Mouse (Mus musculus): Measurements from ENCODE around the gene Gm10134.

The Gm10134 gene

DNA sequence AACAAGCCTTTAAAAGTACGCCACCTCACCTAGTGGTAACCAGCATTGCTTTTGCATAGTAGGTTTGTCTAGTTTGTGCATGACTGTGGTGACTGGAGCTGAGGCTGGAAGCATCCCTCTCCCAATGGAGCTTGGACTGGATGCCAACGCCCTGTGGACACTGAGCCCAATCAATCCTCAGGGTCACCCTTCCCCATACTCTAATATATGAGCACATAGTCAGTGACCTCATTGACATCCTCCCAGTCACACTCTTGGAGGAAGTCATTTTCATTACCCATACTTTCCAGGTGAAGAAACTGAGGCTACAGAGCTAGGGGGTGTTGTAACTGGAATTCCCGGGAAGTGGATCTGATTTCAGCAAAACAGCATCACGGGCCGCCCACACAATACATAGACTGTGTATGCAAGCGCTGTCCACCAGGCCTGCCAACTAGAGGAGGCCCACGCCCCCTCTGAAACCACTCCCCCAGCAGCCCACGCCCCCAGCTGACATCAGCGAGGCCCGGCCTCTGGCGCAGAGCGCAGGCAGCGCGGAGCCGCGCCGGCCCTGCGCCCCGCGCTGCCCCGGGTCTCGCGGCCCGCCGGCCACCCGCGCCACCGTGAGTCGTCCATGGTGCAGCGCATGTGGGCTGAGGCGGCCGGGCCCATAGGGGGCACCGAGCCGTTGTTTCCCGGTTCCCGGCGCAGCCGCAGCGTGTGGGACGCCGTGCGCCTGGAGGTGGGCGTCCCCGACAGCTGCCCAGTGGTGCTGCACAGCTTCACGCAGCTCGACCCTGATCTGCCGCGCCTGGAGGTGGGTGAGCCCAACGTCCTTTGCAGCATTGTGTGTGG, 27.3 kb downstream of the Gm10134 start:
- DNase-seq (ENCODE audit: low spot score) = peak; percentile 84

DNA sequence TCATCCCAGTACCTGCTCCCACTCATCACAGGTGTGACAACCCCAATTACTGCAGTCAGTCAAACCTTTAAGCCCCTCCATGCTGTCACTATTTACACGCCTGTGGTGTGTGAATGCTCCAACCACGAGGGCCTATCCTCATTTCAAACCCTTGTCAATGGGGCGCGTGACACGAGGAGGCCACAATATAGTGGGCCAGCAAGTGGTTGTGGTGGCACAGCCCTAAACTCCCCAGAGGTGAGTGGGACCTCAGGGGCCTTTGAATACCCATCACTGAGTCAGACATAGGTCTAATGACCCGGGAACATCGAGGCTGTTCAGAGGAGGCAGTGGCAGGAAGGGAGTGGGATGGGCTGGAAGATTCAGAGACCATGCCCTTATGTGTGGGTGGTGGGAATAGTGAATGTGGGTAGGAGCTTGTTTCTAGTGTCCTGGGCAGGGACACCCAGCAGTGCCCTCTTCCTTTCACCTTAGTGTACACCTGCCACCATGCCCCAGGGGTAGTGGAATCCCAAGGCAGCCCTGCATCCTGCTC, 28.1 kb downstream of the Gm10134 start:
- no peak for DNase-seq (ENCODE audit: low spot score)

DNA sequence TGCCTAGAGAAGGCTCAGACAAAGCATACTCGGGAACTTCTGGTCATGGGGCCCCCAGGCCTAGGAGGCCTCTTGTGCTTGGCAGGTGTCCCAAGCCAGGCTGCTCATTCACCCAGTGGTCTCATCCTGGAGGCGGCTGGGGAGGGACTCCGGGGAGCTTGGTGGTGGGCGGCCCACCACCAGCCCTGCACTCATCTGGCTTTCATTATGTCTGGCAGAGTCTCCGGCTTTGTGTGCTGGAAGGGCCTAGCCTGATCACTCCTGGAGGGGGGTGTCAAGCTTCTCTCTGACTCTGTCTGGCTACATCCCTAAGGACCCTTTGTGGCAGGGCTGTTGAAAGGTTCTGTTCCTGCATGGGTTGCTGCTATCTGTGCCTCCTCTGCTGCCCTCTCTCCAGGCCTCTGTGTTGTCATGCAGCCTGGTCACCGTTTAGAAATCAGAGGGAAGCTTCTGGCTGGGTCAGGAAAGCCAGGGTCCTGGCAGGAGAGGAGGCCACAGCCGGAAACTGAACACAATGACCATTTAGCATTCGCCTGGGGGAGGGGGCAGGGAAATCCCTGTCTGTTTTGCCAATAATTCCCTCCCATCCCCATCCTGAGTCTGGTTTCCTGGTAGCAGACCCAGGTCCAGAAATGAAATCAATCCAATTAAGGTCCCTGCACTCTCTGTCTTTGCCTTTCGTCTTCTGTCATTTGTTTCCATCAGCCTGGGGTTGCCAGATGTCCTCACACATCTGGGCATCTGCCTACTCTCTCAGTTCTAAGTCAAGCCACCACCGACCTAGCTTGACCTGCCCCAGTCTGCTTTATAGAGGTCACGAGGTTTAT, 28.8 kb downstream of the Gm10134 start:
- DNase-seq (ENCODE audit: low spot score) = no peak

DNA sequence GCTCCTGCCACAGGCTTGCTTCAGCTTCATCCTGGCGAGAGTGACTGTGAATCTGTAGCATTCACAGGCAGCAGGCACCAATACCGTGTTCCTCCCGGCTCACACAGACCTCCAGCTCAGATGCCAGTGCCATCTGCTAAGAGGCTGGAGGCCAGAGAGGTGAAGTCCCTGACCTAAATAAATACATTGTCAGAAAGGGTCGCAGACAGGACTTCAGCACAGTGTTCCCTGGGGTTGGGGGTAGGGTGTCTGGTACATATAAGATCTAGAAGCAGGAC, 29.3 kb downstream of the Gm10134 start:
- no peak for DNase-seq (ENCODE audit: low spot score)

DNA sequence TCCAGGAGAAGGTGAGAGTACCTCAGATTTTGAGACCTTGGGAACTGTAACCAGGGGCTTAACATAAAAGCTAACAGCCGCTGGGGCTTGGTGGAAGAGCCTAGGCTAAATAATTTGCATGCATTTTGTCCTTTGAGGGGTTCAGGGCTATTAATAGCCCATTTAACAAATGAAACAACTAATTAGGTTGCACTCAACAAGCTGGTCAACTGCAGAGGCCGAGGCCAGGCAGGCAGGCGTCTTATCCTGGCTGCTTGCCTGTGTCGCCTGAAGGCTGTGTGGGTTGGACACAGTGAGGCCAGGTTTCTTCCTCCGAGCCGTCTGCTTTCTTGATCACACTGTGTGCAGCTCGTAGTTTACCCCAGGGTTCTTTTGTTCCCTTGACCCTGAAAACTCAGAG, 29.8 kb downstream of the Gm10134 start:
- no peak for DNase-seq (ENCODE audit: low spot score)

DNA sequence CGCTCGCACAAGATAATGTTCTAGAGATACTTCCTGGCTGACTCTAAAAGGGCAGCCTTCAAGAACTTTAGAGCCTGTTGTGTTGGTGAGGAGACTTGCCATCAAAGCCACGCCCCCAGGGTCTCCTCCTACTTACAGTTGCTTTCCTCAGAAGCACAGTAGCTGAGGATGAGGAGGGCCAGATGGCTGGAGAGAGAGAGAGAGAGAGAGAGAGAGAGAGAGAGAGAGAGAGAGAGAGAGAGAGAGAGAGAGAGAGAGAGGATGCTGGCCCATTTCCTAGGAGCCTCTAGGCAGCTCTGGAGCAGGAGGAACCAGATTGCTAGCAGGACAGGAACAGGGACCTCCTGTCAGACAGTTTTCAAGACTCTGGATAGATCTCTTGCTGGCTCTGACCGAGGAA, 30.3 kb downstream of the Gm10134 start:
- DNase-seq (ENCODE audit: low spot score) = no peak

DNA sequence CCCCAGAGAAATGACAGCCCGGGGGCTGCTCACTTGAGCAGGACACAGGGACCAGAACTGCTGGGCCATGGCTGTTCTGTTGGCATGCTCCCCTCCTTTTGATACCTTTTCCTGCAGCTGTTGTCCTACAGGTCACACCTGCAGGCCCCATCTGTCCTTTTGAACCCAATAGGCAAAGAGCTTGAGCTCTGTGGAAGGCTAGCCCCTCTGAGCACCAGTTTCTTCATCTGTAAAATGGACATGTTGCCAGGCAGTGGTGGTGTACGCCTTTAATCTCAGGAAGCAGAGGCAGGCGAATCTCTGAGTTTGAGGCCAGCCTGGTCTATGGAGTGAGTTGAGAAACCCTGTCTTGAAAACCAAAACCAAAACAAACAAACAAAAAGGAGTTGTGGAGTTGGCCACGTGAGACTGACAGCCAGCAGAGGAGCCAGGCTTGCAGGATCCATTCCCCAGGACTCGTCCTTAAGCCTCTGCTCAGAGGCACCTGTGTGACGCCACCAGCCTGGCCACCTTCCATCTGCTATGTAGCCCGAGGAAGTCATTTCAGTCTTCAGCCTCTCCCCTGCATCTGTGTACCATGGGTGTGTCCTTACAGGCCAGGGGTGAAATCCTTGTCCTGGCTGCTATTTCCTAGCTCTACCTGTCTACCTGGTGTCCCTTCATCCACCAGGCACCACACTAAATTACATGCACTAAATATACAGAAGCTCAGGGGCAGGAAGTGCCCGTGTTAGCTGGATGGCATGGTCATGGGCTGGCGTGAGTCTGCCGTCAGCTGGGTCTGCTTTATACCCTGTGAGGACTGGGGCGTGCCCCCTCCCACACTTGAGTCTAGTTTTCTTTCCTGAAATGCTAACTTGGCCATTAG, 31.1 kb downstream of the Gm10134 start:
- DNase-seq (ENCODE audit: low spot score) = no peak

DNA sequence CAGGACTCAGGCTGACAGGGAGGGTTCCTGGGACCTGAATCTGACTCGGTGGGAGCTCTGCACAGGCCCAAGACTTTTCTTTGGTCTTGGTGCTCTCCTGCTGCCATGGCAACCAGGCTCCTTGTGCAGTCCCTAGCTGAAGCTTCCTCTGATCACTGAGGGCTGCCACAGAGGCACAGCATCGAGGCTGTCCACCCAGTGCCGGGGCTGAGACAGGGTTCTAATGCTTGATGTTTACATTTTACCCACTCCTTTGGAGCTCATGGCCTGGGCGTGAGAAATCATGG, 31.7 kb downstream of the Gm10134 start:
- no peak for DNase-seq (ENCODE audit: low spot score)

DNA sequence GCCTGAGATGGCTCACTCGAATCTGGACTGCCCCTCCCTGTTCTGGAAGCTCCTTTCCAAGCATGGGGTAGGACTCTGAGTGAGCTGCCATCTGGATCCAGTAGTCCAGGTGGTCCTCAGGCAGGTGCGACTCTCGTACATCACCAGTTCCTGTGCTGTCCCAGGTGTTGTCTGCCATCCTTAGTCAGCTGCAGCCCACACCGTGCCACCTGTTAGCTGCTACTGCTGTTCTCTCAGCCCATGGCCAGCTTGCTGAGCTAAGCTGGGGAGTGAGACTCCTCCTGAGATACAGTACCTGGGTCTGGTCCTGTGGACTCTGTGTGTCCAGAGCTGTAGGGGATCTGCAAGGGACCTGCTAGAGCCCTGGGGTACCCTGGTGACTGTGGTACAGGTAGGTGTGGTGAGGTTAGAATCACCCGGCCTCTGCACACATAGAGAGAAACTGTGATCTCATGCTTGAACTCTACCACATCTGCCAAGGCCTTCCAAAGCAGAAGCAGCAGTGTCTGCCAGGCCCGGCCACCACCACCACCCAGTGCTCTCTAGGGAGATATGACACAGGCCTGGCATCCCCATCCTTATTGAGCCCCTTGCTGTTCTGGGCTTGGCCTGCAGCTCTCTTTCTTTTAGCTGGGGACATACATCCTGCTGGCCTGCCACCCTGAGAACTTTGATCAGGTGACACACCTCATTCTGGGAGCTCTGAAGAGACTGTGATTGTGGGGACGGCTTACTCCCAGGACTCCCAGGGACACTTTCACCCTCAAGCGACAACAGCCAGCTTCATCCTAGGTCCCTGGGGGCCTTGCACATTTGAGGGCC, 32.3 kb downstream of the Gm10134 start:
- DNase-seq (ENCODE audit: low spot score) = no peak

DNA sequence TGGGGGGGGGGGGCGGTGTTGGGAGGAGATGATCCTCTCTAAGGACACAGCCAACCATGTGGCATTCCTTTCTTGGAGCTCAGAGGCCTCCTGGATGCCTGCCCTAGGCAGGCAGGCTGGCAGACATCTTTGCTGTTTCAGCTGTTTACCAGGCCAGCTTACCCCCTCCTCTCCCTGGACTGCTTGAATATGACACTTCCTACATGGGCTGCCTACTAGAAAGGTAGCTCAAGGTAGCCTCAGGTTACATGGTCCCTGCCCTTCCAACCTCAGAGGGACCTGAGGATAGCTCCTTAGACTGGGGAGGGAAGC, 32.9 kb downstream of the Gm10134 start:
- DNase-seq (ENCODE audit: low spot score) = no peak

DNA sequence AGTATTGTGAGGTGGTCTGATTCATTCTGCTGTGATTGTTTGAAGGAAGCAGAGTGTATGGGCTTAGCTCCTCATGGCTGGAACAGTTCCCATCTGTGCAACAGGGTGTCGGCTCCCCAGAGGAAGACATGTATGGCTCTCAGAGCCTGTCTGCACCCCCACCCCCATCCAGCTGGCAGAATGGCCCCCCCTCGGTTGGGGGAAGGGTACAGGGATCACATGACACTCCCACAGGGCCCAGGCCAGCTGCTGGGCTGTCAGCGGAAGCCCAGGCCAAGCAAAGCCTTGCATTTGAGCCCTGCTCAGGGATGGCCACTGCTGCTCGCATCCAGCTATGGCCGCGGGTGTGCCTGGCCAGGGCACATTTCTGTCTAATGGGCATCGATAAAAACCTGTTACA, 33.3 kb downstream of the Gm10134 start:
- DNase-seq (ENCODE audit: low spot score) = no peak

DNA sequence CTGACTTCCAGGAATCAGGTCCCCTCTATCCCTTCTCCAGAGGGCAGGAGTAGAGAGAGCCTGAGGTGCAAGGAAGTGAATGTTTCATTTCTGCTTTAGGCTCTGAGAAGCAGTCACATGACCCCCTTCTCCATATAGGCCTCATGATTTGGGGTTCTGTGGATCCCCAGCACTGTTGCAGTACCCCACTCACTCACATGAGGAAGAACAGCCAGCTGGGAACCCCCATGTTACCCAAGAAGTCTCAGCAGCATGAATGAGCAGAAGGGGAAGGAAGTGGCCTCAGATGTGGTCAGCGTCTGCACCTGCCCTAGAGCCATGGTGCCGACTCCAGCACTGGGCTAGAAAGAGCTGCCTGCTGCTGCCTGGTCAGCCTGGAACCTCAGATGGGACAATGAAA, 34.1 kb downstream of the Gm10134 start:
- DNase-seq (ENCODE audit: low spot score) = no peak

DNA sequence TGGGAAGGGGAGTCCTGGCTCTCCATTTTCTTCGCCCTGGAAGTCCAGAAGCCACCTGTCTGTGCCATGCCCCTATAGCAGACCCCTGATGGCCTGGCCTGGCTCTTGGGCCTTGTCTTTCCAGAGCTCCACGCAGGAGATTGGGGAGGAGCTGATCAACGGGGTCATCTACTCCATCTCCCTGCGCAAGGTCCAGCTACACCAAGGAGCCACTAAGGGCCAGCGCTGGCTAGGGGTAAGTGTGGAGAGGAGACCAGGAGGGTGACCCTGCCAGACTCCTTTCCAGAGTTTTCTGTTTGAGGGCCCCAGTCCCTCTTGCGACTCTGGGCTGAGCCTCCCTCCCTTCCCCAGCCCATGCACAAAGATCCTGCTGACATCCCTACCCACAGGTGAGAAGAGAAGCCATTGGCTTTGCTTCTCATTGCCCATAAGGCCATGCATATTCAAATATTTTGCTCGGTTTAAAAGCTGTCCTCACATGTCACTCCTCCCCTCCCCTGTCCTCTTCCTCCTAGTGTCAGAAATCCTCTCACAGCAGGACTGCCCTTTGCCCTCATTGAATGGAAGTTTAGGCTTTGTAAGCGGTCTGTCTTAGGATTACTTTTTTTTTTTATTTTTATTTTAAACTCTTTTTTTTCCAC, 34.8 kb downstream of the Gm10134 start:
- no peak for DNase-seq (ENCODE audit: low spot score)

DNA sequence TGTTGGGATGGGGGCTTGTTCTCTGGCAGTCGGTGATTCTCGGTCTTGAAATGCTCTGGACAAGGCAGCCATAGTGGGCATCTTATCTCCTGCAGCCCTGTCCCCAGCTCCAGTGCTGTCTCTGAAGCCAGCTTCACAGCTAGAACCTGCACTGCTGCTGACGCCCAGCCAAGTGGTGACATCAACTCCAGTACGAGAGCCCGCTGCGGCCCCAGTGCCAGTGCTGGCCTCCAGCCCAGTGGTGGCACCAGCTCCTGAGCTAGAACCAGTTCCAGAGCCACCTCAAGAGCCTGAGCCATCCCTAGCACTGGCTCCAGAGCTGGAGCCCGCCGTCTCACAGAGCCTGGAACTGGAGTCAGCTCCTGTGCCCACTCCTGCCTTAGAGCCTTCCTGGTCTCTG, 38.0 kb downstream of the Gm10134 start:
- DNase-seq (ENCODE audit: low spot score) = no peak

DNA sequence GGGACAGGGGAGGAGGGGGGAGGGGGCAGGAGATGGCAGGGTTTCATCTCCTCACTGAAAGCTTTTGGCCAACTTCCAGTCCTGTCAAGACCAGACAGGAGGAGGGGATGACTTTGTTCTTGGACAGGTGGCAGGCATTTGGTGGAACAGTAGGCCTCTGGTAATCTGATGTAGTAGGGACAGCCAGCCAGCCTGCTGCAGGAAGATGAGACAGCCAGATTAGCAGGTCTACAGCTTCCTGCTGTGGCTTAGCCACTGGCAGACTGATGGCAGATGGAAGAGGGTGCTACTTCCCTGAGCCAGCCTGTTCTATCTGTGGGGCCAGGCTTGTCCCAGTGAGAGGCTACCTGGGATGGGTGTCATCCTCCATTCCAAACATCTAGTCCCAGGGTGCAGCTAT, 40.1 kb downstream of the Gm10134 start:
- no peak for DNase-seq (ENCODE audit: low spot score)

DNA sequence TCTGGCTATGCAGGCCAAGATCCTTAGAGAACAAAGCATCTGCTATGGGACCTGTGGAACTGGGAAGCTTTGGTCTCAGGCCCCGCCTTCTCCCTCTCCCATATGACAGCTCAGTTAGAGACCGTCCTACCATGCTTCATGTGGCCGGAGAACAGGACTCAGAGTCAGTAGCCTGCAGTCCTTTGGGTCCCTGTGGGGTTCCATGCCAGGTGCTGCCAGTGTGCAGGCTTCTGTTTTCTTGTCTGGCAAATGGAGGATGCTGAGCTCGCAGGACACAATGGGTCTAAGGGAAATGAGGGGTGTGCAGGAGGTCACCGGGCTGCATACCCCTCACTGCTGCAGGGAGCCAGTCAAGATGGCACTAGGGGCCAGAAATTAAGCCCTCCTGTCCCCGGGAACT, 40.7 kb downstream of the Gm10134 start:
- no peak for DNase-seq (ENCODE audit: low spot score)

DNA sequence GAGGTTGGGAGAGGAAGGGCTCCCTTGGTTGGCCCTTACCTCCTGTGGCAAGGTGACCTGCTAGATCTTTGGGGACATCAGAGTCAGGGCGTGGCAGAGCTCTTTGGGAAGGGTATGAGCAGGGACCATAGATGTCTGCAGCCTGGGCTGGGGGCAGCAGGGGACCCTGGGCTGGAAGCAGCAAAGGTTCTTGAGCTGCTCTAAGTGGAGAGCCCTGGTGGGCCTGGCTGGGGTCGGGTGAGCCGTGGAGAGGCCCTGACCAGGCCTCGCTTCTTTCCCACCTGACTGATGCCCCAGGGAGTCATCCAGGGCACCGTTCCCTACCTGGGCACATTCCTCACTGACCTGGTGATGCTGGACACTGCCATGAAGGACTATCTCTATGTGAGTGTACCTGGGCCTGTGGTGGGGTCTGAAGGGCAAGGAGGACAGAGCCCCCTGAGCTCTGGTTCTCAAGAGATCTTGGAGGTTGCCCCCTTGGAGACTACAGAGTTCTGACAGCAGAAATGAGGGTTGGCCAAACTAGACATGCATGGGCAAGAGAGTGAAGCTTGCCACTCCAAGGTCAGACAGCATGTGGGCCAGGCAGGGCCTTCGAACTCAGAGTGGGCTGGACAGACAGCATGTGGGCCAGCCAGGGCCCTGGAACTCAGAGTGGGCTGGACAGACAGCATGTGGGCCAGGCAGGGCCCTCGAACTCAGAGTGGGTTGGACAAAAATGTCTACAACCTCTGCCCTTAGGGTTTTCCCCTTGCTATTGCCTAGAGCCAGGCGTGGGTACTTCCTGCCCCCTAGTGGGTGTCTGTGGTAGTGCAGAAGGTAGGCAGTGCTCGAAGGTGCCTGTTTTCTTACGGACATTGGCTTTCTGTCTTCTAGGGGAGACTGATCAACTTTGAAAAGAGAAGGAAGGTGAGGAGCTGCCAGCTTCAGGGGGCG, 41.6 kb downstream of the Gm10134 start:
- DNase-seq (ENCODE audit: low spot score) = peak; percentile 43

DNA sequence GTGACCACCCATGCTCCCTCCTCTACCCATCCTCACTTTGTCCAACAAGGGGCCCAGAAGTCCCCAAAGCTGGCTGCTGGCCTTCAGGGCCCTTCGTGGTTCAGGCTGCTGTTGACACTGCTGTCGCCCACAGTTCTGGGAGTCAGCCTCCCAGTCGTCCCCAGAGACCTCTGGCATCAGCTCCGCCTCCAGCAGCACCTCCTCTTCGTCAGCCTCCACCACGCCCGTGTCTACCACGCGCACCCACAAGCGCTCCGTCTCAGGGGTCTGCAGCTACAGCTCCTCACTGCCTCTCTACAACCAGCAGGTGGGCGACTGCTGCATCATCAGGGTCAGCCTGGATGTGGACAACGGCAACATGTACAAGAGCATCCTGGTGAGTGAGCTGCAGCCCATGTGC, 43.3 kb downstream of the Gm10134 start:
- no peak for DNase-seq (ENCODE audit: low spot score)

DNA sequence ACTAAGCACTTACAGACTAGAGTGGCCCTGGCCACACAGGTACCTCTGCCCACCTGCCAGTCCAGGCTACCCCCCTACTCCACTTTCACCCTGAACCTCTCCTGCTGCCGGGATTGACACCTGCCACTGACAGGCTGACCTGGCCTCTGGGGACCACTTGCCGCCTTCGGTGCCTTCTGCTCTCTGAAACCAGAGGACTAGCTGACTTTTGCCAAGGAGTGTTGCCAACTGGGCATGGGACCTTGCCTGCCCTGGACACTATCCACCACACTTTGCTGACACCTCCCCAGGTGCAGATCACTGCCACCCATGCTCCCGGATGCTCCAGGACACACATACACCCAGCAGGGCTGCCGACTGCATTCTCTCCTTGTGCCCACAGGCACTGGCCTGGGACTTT, 46.4 kb downstream of the Gm10134 start:
- no peak for DNase-seq (ENCODE audit: low spot score)

Measured in ovary, adult 18-20 months (tissue).